Mouse (Mus musculus) ES-Bruce4 (cell line): ENCODE measurements around the gene Tsga10.
"Not testable (repeated sequence)": the region's sequence is repeated elsewhere in the genome, so short reads cannot be mapped to it uniquely, and the experiment has no call there.

Experiments
- CTCF ChIP-seq: IDR thresholded peaks from one replicate; pipeline ENCODE4 v1.8.1; 2011; ENCODE audit warnings: low read depth, low read length
- POLR2A ChIP-seq: IDR thresholded peaks from one replicate; pipeline ENCODE4 v1.8.1; 2011; ENCODE audit warnings: low read length; ENCODE audit not compliant: insufficient read depth

- TF ChIP-seq CTCF, POLR2A: not testable (repeated sequence)
Measured at GRCm38 (mm10) chr1:37802291-37802690, 63.9 kb downstream of the Tsga10 start.
